Mouse (Mus musculus) limb, embryonic 15.5 days (tissue): ENCODE data around the gene Ankrd54. TPM values are rescaled to one million over a fixed set of nuclear protein-coding genes. Genes with fewer than 3 reads are reported as not detected.
A peak's percentile ranks its signal among the peaks of the same experiment; 100 is the strongest.

Source experiments
- ATAC-seq: fragments of 200-750 bp; cut with Nextera tagmentation; 2 replicates; pipeline ENCODE4 v1.8.0; 2017; ENCODE audit warnings: low read depth, moderate TSS enrichment; ENCODE audit not compliant: insufficient number of reproducible peaks, low FRiP score, low TSS enrichment
- H3K27ac ChIP-seq: fragments of 300-500 bp; sonication (generic); 2 replicates; pipeline ENCODE4 v1.5.1; 2015; ENCODE audit warnings: moderate library complexity, mild to moderate bottlenecking, inconsistent platforms
- H3K27me3 ChIP-seq: fragments of 300-500 bp; sonication (generic); 2 replicates; pipeline ENCODE4 v1.6.1; 2015; ENCODE audit warnings: inconsistent platforms
- H3K36me3 ChIP-seq: fragments of 300-500 bp; sonication (generic); 2 replicates; pipeline ENCODE4 v1.6.1; 2015; ENCODE audit warnings: inconsistent platforms
- H3K4me1 ChIP-seq: fragments of 300-500 bp; sonication (generic); 2 replicates; pipeline ENCODE4 v1.6.1; 2015; ENCODE audit warnings: inconsistent platforms
- H3K4me2 ChIP-seq: fragments of 300-500 bp; sonication (generic); 2 replicates; pipeline ENCODE4 v1.6.1; 2015; ENCODE audit warnings: mild to moderate bottlenecking, inconsistent platforms
- H3K4me3 ChIP-seq: fragments of 300-500 bp; sonication (generic); 2 replicates; pipeline ENCODE4 v1.5.1; 2015; ENCODE audit warnings: mild to moderate bottlenecking, inconsistent platforms
- H3K9ac ChIP-seq: fragments of 300-500 bp; sonication (generic); 2 replicates; pipeline ENCODE4 v1.6.1; 2015; ENCODE audit warnings: inconsistent platforms
- H3K9me3 ChIP-seq: fragments of 300-500 bp; sonication (generic); 2 replicates; pipeline ENCODE4 v1.6.1; 2016; ENCODE audit warnings: inconsistent platforms
- WGBS: fragments of 180-500 bp; shearing (Covaris S2); methylation state at CpG from one replicate; pipeline ENCODE4 v1.1.7; 2015; 5-methylcytosine and 5-hydroxymethylcytosine counted together
- polyA plus RNA-seq: library from polyadenylated mRNA; unstranded; fragments of >200 nt; fragmentation: Nextera tagmentation; extraction: Ambion mirVana; gene quantifications from 2 replicates; pipeline ENCODE4 v1.2.1, GENCODE M21; 2015

Gene Ankrd54
- polyA plus RNA-seq, 1 experiment from 2014 or later = 43.9 TPM

- H3K27ac ChIP-seq = no peak overlapping the region
Observed at GRCm38 (mm10) chr15:79052366-79052765, 10.3 kb downstream of the Ankrd54 start.

DNA sequence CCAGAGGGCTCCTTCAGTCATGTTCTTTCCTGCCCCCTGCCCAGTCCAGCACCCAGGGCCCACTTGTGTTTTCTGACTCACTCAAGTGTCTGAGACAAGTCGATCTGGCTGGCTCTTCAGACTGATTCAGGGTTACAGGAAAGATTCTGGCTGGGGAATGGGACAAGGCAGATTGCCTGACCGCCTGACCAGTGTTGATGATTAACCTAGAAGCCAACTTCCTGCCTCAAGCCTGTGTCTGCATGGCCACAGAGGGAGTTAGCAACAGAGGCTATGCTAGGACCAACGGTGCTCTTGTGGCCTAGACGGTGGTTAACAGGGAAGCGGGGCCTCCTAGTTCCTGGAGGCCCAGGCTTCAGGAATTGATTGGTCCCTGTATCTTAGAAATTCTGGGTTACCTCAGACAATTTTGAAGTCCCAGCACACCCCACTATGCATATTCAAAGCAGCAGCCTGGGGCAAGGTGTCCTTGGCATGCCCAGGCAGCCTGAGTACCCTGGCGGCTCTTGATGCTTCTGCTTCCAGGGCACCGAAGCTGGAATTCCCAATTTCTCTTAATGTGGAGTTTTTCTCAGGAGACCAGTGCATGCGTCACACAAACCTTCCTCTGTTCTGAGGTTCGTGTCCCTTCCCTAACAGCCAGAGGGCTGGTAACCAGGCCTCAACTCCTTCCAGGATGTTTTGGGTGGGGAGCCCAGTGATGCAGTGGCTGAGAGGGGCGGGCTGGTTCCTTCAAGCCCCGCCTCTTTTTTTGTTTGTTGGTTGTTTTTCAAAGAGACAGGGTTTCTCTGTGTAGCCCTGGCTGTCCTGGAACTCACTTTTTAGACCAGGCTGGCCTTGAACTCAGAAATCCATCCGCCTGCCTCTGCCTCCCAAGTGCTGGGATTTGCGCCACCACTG, 11.0 kb downstream of the Ankrd54 start:
- no peak for ATAC-seq
- Histone ChIP-seq H3K27me3 (no peaks in the 10 kb centered on the region), H3K9me3 (no peaks in the 10 kb centered on the region), H3K4me2 (no peak overlapping the region), H3K36me3 (peaks cover 45% of the 10 kb centered on the region), H3K27ac (0 out of 2 replicates have a peak overlapping the region, but pooled peaks have one; percentile 1), H3K9ac (no peak overlapping the region), H3K4me3 (no peak overlapping the region), H3K4me1 (0 out of 2 replicates have a peak, but pooled peaks cover 6% of the 10 kb centered on the region)
- 62% methylated on average over 13 of the region's 13 CpGs for WGBS

More at GRCm38 (mm10) chr15:79052366-79052765, 10.3 kb downstream of the Ankrd54 start:
- Histone ChIP-seq H3K9ac (no peak overlapping the region), H3K9me3 (no peaks in the 10 kb centered on the region), H3K36me3 (peaks cover 51% of the 10 kb centered on the region), H3K4me2 (no peak overlapping the region), H3K4me1 (0 out of 2 replicates have a peak, but pooled peaks cover 6% of the 10 kb centered on the region), H3K27me3 (no peaks in the 10 kb centered on the region), H3K4me3 (no peak overlapping the region)
- 72% methylated on average over 2 of the region's 2 CpGs for WGBS
- ATAC-seq = no peak

DNA sequence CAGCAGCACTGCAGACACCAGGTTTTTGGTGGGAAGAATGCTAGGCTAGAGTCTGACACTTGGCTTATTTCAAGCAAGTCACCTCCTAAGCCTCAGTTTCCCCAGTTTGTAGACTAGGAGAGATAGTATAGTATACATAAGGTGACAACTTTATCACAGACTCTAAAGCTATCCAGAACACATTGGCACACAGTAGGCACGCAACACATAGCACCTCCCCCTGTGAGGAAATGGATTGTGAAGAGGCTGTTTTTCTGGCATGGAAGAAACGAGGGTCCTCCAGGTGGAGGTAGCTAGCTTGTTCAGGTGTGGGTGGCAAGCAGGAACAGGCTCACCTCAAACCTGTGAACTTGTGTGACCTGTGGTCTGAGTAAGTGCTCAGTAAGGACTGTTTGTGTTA, 11.7 kb downstream of the Ankrd54 start:
- ATAC-seq = no peak
- H3K4me2 ChIP-seq = no peak overlapping the region
- 0 out of 2 replicates have a peak, but pooled peaks cover 6% of the 10 kb centered on the region for H3K4me1 ChIP-seq
- H3K27ac ChIP-seq = no peak overlapping the region
- H3K36me3 ChIP-seq = peaks cover 37% of the 10 kb centered on the region
- no peaks in the 10 kb centered on the region for H3K9me3 ChIP-seq
- H3K4me3 ChIP-seq = no peak overlapping the region
- no peak overlapping the region for H3K9ac ChIP-seq
- no peaks in the 10 kb centered on the region for H3K27me3 ChIP-seq
- WGBS = 67% methylated on average over 2 of the region's 2 CpGs

GRCm38 (mm10) chr15:79050160-79050845, 12.4 kb downstream of the Ankrd54 start:
- Histone ChIP-seq H3K36me3 (peaks cover 31% of the 10 kb centered on the region), H3K4me3 (no peak overlapping the region), H3K4me2 (no peak overlapping the region), H3K9me3 (no peaks in the 10 kb centered on the region), H3K27ac (no peak overlapping the region), H3K4me1 (0 out of 2 replicates have a peak, but pooled peaks cover 6% of the 10 kb centered on the region), H3K9ac (0 out of 2 replicates have a peak overlapping the region, but pooled peaks have one; percentile 14), H3K27me3 (no peaks in the 10 kb centered on the region)
- WGBS = 42% methylated on average over 9 of the region's 9 CpGs
- no peak for ATAC-seq

DNA sequence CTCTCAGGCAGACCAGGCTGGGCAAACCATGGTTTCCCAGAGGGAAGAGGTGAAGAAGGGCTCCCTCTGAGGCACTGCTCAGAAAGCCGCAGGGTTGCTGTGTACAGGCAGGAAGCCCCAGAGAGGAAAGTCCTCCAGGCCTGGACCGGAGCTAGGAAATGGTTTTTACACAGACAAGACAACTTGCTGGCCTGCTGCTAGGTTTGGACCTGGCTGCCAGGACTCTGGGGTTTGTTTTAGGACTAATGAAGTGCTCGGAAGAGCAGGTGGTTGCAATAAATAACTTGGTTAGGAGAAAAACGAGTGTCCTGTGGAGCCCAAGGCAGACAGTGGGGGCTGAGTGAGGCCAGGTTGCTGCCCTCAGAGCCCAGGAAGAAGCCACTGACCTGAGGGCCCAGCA, 14.5 kb downstream of the Ankrd54 start:
- Histone ChIP-seq H3K4me1 (peaks cover 8% of the 10 kb centered on the region), H3K4me3 (no peak overlapping the region), H3K9ac (no peak overlapping the region), H3K36me3 (peaks cover 10% of the 10 kb centered on the region), H3K4me2 (no peak overlapping the region), H3K27ac (no peak overlapping the region), H3K27me3 (peaks cover 14% of the 10 kb centered on the region), H3K9me3 (no peaks in the 10 kb centered on the region)
- ATAC-seq = no peak
- 34% methylated on average over 4 of the region's 4 CpGs for WGBS

GRCm38 (mm10) chr15:79044837-79045236, 17.9 kb downstream of the Ankrd54 start:
- peaks cover 27% of the 10 kb centered on the region for H3K4me1 ChIP-seq
- H3K9ac ChIP-seq = no peak overlapping the region
- H3K27ac ChIP-seq = no peak overlapping the region
- no peak for ATAC-seq
- WGBS = 16% methylated on average over 4 of the region's 4 CpGs
- no peak overlapping the region for H3K4me3 ChIP-seq
- H3K27me3 ChIP-seq = peaks cover 44% of the 10 kb centered on the region
- H3K9me3 ChIP-seq = no peaks in the 10 kb centered on the region
- H3K36me3 ChIP-seq = no peaks in the 10 kb centered on the region
- no peak overlapping the region for H3K4me2 ChIP-seq

- Histone ChIP-seq H3K4me1 (peaks cover 43% of the 10 kb centered on the region), H3K36me3 (no peaks in the 10 kb centered on the region), H3K9ac (peak overlapping the region; percentile 46), H3K4me2 (peak overlapping the region; percentile 94), H3K4me3 (peak overlapping the region; percentile 53), H3K27ac (no peak overlapping the region), H3K9me3 (no peaks in the 10 kb centered on the region), H3K27me3 (peaks cover 44% of the 10 kb centered on the region)
- under 1% methylated on average over 104 of the region's 105 CpGs for WGBS
- ATAC-seq = no peak
Observed at GRCm38 (mm10) chr15:79042721-79043491, 19.8 kb downstream of the Ankrd54 start.

DNA sequence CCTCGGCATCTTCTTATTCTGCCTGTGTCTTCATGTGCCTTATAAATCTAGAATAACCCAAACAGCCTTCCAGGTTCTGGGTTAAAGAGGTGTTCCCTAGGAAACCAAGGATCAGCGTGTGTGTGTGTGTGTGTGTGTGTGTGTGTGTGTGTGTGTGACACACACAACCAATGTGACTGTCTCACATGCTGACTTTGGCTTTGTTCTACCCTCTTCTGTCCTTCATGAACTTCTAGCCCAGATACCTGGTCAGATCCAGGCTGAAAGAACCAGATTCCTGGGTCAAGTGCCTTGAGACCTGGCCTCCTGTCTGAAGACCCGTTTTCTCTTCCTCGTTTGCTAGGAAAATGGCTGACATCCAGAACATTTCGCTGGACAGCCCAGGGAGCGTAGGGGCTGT, 21.1 kb downstream of the Ankrd54 start, which contains the start of gene Galr3:
Gene Galr3, plus strand, starts transcription at position 301 of the 400 bp plus-strand sequence.
- Histone ChIP-seq H3K4me1 (peaks cover 49% of the 10 kb centered on the region), H3K4me3 (peak within 1 kb of the TSS; percentile 53), H3K9me3 (no peaks in the 10 kb centered on the region), H3K9ac (peak within 1 kb of the TSS; percentile 46), H3K36me3 (peaks cover 10% of the 10 kb centered on the region; the same call in 1 of the 2 replicates), H3K4me2 (peak within 1 kb of the TSS; percentile 94), H3K27me3 (peaks cover 44% of the 10 kb centered on the region), H3K27ac (no peak within 1 kb of the TSS)
- ATAC-seq = no peak
- WGBS = 74% methylated on average over 6 of the region's 6 CpGs

GRCm38 (mm10) chr15:79040501-79041416, 21.9 kb downstream of the Ankrd54 start:
- peaks cover 44% of the 10 kb centered on the region for H3K27me3 ChIP-seq

DNA sequence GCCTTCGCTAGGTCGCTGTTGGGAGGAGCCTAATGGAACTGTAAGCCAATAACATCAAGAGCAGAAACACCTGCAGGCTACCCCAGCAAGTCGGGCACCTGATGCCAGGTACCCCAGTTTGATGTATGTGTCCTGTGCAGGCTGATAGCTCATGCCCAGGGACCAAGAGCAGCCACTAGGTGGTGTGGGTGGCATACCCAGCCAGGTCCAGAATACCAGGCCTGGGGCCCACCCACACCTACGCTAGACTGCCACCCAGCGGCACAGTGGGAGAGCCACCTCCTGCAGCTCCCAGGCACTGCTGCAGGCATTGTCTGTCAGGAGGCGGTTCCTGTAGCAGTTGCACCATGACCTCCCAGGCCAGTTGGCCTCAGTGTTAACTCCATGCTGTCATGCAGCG, 23.8 kb downstream of the Ankrd54 start:
- 0 out of 2 replicates have a peak, but pooled peaks have one; percentile 11 for ATAC-seq

More at GRCm38 (mm10) chr15:79040501-79041416, 21.9 kb downstream of the Ankrd54 start:
- H3K9ac ChIP-seq = 0 out of 2 replicates have a peak overlapping the region, but pooled peaks have one; percentile 21
- peaks cover 18% of the 10 kb centered on the region for H3K36me3 ChIP-seq
- WGBS = 17% methylated on average over 24 of the region's 24 CpGs
- H3K4me3 ChIP-seq = peak overlapping the region; percentile 29
- H3K27ac ChIP-seq = no peak overlapping the region
- H3K9me3 ChIP-seq = no peaks in the 10 kb centered on the region
- H3K4me2 ChIP-seq = peak overlapping the region; percentile 49
- ATAC-seq = no peak
- peaks cover 49% of the 10 kb centered on the region for H3K4me1 ChIP-seq

More for the DNA sequence above, 23.8 kb downstream of the Ankrd54 start:
- H3K27me3 ChIP-seq = peaks cover 36% of the 10 kb centered on the region
- H3K36me3 ChIP-seq = peaks cover 27% of the 10 kb centered on the region
- H3K4me2 ChIP-seq = no peak overlapping the region
- 24% methylated on average over 7 of the region's 7 CpGs for WGBS
- no peak overlapping the region for H3K27ac ChIP-seq
- H3K9ac ChIP-seq = no peak overlapping the region
- H3K4me1 ChIP-seq = peaks cover 49% of the 10 kb centered on the region
- no peak overlapping the region for H3K4me3 ChIP-seq
- H3K9me3 ChIP-seq = no peaks in the 10 kb centered on the region
